Mouse (Mus musculus) testis, adult 2 months (tissue): Measurements from ENCODE around the gene Pik3c2g.

Source experiments
- CTCF ChIP-seq: fragments of 200-500 bp; IDR thresholded peaks from 2 replicates; pipeline ENCODE4 v1.5.1; 2012; ENCODE audit warnings: low read depth, mild to moderate bottlenecking, inconsistent platforms, low read length, moderate library complexity; ENCODE audit not compliant: control insufficient read depth, insufficient read depth, insufficient replicate concordance
- POLR2A ChIP-seq: fragments of 200-500 bp; IDR thresholded peaks from 2 replicates; pipeline ENCODE4 v1.6.1; 2012; ENCODE audit warnings: low read depth, mild to moderate bottlenecking, inconsistent platforms, low read length, moderate library complexity; ENCODE audit not compliant: control insufficient read depth

DNA sequence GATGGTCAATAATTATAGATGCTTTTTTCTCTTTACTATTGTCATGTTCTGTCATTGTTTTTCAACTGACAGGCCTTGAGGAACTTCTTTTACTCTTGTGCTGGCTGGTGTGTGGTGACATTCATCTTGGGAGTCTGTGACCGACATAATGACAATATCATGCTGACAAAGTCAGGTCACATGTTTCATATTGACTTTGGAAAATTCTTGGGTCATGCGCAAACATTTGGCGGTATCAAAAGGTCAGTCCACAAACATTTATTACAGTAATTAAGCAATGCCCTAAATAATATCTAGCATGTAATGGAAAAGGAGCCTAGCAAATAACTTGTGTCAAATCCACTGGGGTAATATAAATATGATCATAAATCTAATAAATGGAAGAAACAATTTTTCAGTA, 273.1 kb downstream of the Pik3c2g start:
- TF ChIP-seq CTCF = no peak
- TF ChIP-seq POLR2A = no peak
